Mouse (Mus musculus): ENCODE measurements around the gene Kremen2. TPM values are rescaled to one million over a fixed set of nuclear protein-coding genes. Genes with fewer than 3 reads are reported as not detected.

Kremen2 gene
- polyA plus RNA-seq (2014; fragmentation: Illumina TruSeq; extraction: RNeasy Lipid Tissue Mini Kit (QIAGEN cat#74804); ENCODE audit: low read depth, low replicate concordance), result 0.34 TPM

DNA sequence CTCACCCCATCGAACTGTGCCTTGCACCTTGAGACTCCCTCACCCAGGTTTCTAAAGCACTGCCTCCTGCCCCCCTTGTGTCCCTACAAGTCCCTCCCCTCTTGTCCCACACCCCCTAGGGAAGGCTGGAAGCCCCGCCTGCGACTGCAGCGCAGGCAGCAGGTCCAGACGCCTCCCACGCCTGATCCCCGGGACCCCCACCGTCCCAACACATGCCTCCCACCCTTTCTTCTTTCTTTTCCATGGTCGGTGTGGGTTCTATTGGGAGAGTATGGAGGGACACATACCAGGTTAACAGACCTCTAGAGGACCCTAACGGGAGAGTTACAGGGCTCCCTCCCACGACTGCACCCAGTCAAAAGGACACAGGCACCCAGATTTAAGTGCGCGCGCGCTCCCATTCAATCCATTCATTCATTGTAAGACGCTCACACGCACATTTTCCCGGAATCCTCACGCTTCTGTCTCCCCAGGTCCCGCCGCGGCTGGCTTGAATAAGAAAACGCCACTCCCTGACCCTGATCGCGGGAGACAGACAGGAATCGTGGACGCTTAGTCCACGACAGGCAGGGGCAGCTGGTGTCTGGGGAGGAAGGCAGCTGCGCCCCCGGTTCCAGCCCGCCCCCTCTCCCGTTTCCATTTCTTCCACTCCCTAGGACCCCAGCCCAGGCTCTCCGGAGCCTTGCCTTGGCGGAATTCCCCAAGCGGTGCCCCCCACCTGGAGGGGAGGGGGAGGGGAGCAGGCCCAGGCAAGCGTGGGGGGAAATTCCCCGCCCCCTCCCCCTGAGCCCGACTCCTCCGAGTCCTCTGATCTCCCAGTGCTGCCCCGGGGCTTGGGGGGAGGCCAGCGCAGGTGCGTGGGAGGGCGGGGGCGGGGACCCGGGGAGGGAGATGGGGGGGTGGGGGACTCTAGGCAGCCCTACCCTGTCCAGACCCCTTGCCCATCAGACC, at the start of gene Kremen2:
Kremen2 (minus strand) TSS at position 533 of the 951 bp plus-strand sequence.

DNA sequence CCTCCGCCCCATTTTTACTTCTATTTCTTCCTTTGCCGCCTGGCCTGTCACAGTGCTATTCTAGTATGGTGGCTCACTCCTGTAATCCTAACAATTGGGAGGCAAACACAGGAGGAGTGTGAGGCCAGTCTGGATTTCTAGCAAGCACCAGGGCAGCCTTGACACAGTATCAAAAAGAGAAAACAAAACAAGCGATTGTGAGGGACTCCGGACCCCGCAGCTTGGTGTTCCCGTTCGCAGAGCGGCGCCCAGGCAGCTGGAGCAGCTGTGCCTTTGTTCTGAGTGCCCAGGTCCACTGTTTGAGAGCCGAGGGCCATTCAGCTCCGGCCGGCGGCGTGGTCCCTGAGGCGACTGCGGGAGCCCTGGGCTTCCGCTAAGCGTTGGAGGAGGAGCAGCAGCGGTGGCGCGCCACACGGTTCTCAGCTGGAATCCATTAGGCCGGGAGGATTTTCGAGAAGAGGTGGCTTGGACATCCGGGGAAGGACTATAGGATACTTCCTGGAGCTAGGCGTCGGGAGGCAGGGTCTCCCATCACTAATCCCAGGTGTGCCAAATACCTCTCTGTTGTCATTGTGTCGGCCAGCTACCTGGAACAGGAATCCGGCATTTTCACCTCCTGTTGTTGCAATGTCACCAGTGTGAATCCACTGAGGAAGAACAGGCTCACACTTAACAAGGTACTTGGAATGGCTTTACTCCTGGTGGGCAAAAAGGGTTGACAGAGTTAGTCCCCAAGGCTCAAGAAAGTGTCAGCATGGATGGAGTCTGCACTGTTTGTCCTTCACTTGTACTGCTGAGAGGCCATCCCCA, 44.8 kb upstream of the Kremen2 start, which contains the start of gene Srrm2:
Srrm2 (plus strand) TSS at position 264 of the 810 bp plus-strand sequence.

DNA sequence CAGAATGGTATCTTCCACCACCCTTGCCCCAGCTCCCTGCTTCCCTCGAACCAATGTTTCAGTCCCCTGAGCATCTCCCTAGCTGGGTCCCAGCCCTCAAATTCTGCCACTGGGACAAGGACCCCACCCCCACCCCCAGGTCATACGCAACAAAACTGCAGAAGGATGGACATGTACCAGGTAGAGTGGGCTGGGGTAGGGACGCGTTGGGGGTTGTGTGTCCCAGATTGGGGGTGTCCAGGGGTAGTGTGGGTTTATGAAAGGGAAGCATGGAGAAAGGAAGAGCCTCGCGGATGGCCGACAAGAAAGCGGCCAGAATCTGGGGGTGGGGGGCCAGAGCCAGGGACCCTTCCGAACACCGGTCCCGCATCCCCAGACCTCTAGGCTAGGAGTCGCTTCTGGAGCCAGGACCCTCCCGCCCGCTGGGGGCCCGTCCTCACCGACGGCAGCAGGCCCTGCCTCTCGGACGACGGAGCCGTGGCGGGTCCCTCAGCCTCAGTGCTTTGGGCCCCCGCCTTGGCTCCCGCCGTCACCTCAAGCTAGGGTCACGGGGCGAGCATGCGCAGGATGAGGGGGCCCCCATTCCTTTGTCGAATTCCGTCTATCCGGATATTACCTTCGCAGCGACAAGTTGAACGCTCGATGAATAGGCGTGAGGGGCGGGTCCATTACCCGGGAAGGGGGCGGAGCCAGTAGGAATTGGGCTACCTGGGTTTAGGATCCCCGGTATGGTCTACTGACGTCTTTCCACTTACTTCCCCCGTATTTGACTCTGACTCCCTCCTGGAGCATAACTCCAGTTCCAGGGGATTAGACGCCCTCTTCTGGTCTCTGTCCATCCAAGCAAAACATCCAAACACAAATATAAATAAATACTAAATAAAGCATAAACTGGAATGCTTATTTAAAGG, 40.2 kb upstream of the Kremen2 start, which contains the start of gene Flywch2:
Flywch2 (minus strand) TSS at position 521 of the 911 bp plus-strand sequence.

DNA sequence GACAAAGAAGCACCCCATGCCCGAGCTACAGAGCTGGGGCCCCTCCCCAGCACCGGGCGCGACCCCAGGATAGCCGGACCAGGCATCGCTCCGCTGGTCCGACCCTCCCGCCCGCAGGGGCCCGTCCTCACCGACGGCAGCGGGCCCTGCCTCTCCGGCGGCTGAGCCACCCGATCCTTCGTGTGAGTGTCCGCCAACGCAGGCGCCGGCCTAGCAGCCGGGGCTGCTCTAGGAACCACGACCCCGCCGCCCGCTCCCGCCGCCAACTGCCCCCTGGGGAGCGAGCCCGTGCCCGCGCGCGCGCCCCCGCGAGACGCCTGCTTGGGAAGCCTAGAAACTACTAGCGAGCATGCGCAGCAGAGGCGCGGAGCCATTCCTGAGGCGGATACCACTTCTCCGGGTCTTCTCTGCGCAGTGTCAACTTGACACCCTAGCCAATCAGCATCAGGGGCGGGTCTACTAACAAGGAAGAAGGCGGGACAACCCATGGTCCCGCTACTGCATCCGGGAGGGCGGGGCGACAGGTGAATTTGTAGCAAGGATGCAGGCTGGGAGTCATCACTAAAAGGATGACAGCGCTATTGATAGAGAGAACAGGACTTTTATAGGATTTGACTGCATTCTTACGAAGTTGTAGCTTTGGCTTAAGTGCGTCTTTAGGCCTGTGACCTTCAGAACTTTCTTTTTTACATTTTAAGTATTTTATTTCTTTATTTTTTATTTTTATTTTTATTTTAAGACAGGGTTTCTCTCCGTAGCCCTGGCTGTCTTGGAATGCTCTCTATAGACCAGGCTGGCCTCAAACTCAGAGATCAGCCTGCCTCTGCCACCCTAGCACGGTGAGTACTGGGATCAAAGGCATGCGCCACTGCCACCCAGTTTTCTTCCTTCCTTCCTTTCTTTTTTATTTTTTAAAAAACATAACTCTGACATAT, 25.9 kb upstream of the Kremen2 start, which contains the start of gene Flywch1:
Flywch1 (minus strand) TSS at position 319 of the 935 bp plus-strand sequence.

DNA sequence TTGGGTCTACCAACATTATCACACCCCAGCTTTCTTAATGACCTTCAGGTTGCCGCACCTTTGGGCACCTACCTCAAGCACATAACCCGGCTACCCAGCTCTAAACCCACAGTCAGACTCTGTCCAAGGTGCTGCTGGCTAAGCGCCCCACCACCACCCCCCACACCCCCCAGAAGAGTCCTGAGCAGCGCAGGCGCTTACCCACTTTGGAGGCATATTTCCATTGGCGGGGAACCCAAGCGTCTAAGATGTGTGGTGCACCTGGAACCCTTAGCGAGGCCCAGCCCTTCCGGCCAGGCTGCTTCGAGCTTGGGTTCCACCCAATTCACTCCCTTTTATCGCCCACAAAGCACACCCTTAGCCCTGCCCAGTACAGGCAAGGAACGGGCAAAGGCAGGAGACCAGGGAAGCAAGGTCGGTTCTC, 5.0 kb downstream of the Kremen2 start, which contains the start of gene Paqr4:
Paqr4 (minus strand) TSS at position 270 of the 424 bp plus-strand sequence.

DNA sequence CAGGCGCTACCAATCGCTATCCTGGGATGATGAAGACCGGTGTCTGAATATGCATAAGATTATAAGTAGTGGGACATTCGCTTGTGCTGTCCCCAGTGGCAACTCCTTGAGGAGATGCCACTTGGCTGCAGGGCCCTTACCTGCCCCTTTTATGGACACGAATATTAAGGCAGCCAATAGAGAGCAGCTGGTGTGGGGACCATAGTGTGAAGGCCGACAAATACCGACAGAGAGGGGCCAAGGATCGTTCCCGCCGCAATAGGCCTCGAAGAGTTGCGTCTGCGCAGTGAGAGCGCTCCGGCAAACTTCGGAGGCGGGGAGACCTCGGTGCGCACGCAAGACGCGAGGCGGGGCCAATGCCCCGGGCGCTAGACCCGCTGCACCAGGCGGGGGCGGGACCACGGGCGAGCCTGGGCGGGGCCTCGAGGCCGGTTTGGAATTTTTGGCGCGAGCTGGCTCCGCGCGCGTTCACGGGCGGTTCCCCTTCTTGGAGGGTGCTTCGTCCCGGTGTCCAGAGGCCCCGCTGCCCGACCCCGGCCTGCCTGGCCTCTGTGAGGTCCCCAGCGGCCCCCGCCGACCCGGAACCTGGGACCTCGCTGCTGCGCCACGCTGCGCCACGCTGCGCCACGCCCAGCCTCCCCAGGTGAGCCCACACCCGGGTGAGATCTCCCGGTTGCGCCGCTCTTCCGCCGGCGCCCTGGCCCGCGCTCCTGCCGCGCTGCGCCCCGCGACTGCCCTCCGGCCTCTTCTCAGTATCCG, 19.5 kb downstream of the Kremen2 start, which contains the start of gene Pkmyt1:
Pkmyt1 (plus strand) TSS at position 338 of the 759 bp plus-strand sequence.

GRCm38 (mm10) chr17:23722376-23723125, 23.1 kb downstream of the Kremen2 start, which contains the start of gene 1520401A03Rik:
Gene 1520401A03Rik (minus strand): TSS chr17:23722783.

Other genes starting within 250 kb of the Kremen2 start
- gene Zfp213, start 181.6 kb downstream of the Kremen2 start, polyA plus RNA-seq (2014; fragmentation: Illumina TruSeq; extraction: RNeasy Lipid Tissue Mini Kit (QIAGEN cat#74804); ENCODE audit: low read depth, low replicate concordance), result 6.6 TPM
- gene Zfp13, start 146.3 kb downstream of the Kremen2 start, polyA plus RNA-seq (2014; fragmentation: Illumina TruSeq; extraction: RNeasy Lipid Tissue Mini Kit (QIAGEN cat#74804); ENCODE audit: low read depth, low replicate concordance), result 3.4 TPM
- not detected for gene Zscan10, start 145.0 kb downstream of the Kremen2 start, polyA plus RNA-seq (2014; fragmentation: Illumina TruSeq; extraction: RNeasy Lipid Tissue Mini Kit (QIAGEN cat#74804); ENCODE audit: low read depth, low replicate concordance)
- not detected for gene Mmp25, start 100.6 kb downstream of the Kremen2 start, polyA plus RNA-seq (2014; fragmentation: Illumina TruSeq; extraction: RNeasy Lipid Tissue Mini Kit (QIAGEN cat#74804); ENCODE audit: low read depth, low replicate concordance)
- not detected for gene Bicdl2, start 85.3 kb downstream of the Kremen2 start, polyA plus RNA-seq (2014; fragmentation: Illumina TruSeq; extraction: RNeasy Lipid Tissue Mini Kit (QIAGEN cat#74804); ENCODE audit: low read depth, low replicate concordance)
- 301 TPM for gene Hcfc1r1, start 72.2 kb downstream of the Kremen2 start, polyA plus RNA-seq (2014; fragmentation: Illumina TruSeq; extraction: RNeasy Lipid Tissue Mini Kit (QIAGEN cat#74804); ENCODE audit: low read depth, low replicate concordance)
- gene Thoc6, start 72.0 kb downstream of the Kremen2 start, polyA plus RNA-seq (2014; fragmentation: Illumina TruSeq; extraction: RNeasy Lipid Tissue Mini Kit (QIAGEN cat#74804); ENCODE audit: low read depth, low replicate concordance), result 12.5 TPM
- 75.1 TPM for gene Tnfrsf12a, start 68.4 kb downstream of the Kremen2 start, polyA plus RNA-seq (2014; fragmentation: Illumina TruSeq; extraction: RNeasy Lipid Tissue Mini Kit (QIAGEN cat#74804); ENCODE audit: low read depth, low replicate concordance)
- gene Cldn6, start 66.6 kb downstream of the Kremen2 start, polyA plus RNA-seq (2014; fragmentation: Illumina TruSeq; extraction: RNeasy Lipid Tissue Mini Kit (QIAGEN cat#74804); ENCODE audit: low read depth, low replicate concordance), result not detected
- not detected for gene Cldn9, start 61.8 kb downstream of the Kremen2 start, polyA plus RNA-seq (2014; fragmentation: Illumina TruSeq; extraction: RNeasy Lipid Tissue Mini Kit (QIAGEN cat#74804); ENCODE audit: low read depth, low replicate concordance)
- gene 1520401A03Rik, start 23.1 kb downstream of the Kremen2 start, polyA plus RNA-seq (2014; fragmentation: Illumina TruSeq; extraction: RNeasy Lipid Tissue Mini Kit (QIAGEN cat#74804); ENCODE audit: low read depth, low replicate concordance), result not detected
- 2.4 TPM for gene Pkmyt1, start 19.5 kb downstream of the Kremen2 start, polyA plus RNA-seq (2014; fragmentation: Illumina TruSeq; extraction: RNeasy Lipid Tissue Mini Kit (QIAGEN cat#74804); ENCODE audit: low read depth, low replicate concordance)
- gene Paqr4, start 5.0 kb downstream of the Kremen2 start, polyA plus RNA-seq (2014; fragmentation: Illumina TruSeq; extraction: RNeasy Lipid Tissue Mini Kit (QIAGEN cat#74804); ENCODE audit: low read depth, low replicate concordance), result 21.4 TPM
- 40.5 TPM for gene Flywch1, start 25.8 kb upstream of the Kremen2 start, polyA plus RNA-seq (2014; fragmentation: Illumina TruSeq; extraction: RNeasy Lipid Tissue Mini Kit (QIAGEN cat#74804); ENCODE audit: low read depth, low replicate concordance)
- gene Flywch2, start 40.2 kb upstream of the Kremen2 start, polyA plus RNA-seq (2014; fragmentation: Illumina TruSeq; extraction: RNeasy Lipid Tissue Mini Kit (QIAGEN cat#74804); ENCODE audit: low read depth, low replicate concordance), result 1.3 TPM
- gene Srrm2, start 44.7 kb upstream of the Kremen2 start, polyA plus RNA-seq (2014; fragmentation: Illumina TruSeq; extraction: RNeasy Lipid Tissue Mini Kit (QIAGEN cat#74804); ENCODE audit: low read depth, low replicate concordance), result 201 TPM
- 390 TPM for gene Elob, start 83.3 kb upstream of the Kremen2 start, polyA plus RNA-seq (2014; fragmentation: Illumina TruSeq; extraction: RNeasy Lipid Tissue Mini Kit (QIAGEN cat#74804); ENCODE audit: low read depth, low replicate concordance)
- not detected for gene Prss33, start 90.2 kb upstream of the Kremen2 start, polyA plus RNA-seq (2014; fragmentation: Illumina TruSeq; extraction: RNeasy Lipid Tissue Mini Kit (QIAGEN cat#74804); ENCODE audit: low read depth, low replicate concordance)
- not detected for gene Prss32, start 98.0 kb upstream of the Kremen2 start, polyA plus RNA-seq (2014; fragmentation: Illumina TruSeq; extraction: RNeasy Lipid Tissue Mini Kit (QIAGEN cat#74804); ENCODE audit: low read depth, low replicate concordance)
- not detected for gene Prss41, start 98.3 kb upstream of the Kremen2 start, polyA plus RNA-seq (2014; fragmentation: Illumina TruSeq; extraction: RNeasy Lipid Tissue Mini Kit (QIAGEN cat#74804); ENCODE audit: low read depth, low replicate concordance)
- gene Prss21, start 122.2 kb upstream of the Kremen2 start, polyA plus RNA-seq (2014; fragmentation: Illumina TruSeq; extraction: RNeasy Lipid Tissue Mini Kit (QIAGEN cat#74804); ENCODE audit: low read depth, low replicate concordance), result not detected
- gene Dcpp1, start 135.0 kb upstream of the Kremen2 start, polyA plus RNA-seq (2014; fragmentation: Illumina TruSeq; extraction: RNeasy Lipid Tissue Mini Kit (QIAGEN cat#74804); ENCODE audit: low read depth, low replicate concordance), result not detected
- not detected for gene Dcpp2, start 135.0 kb upstream of the Kremen2 start, polyA plus RNA-seq (2014; fragmentation: Illumina TruSeq; extraction: RNeasy Lipid Tissue Mini Kit (QIAGEN cat#74804); ENCODE audit: low read depth, low replicate concordance)
- gene Dcpp3, start 171.6 kb upstream of the Kremen2 start, polyA plus RNA-seq (2014; fragmentation: Illumina TruSeq; extraction: RNeasy Lipid Tissue Mini Kit (QIAGEN cat#74804); ENCODE audit: low read depth, low replicate concordance), result not detected
- gene Sbp, start 195.8 kb upstream of the Kremen2 start, polyA plus RNA-seq (2014; fragmentation: Illumina TruSeq; extraction: RNeasy Lipid Tissue Mini Kit (QIAGEN cat#74804); ENCODE audit: low read depth, low replicate concordance), result not detected
- gene Sbpl, start 209.4 kb upstream of the Kremen2 start, polyA plus RNA-seq (2014; fragmentation: Illumina TruSeq; extraction: RNeasy Lipid Tissue Mini Kit (QIAGEN cat#74804); ENCODE audit: low read depth, low replicate concordance), result not detected
- not detected for gene Prss30, start 234.7 kb upstream of the Kremen2 start, polyA plus RNA-seq (2014; fragmentation: Illumina TruSeq; extraction: RNeasy Lipid Tissue Mini Kit (QIAGEN cat#74804); ENCODE audit: low read depth, low replicate concordance)

Data from heart, adult 10 weeks (tissue).